Mouse (Mus musculus): Measurements from ENCODE around the gene Tm7sf2.

GRCm38 (mm10) chr19:6023059-6023458, 45.1 kb downstream of the Tm7sf2 start:
- TF ChIP-seq CTCF (IDR thresholded peaks at IDR 0.05; ENCODE audit: extremely low read depth, insufficient read depth, insufficient read length, insufficient replicate concordance) (no peak), POLR2A (IDR thresholded peaks at IDR 0.05; ENCODE audit: low read depth, low read length) (no peak)
